Comparison of ENCODE assay signal across 24 mouse cellular contexts in genomic region chr13:53145511-53145910, GRCm38 (mm10).
"Had no signal": no experiment of that assay in that cellular context is flagged by ENCODE, and none has a peak within 500 bp of the region (broad histone marks: within the 10 kb centered on the region; RNA-seq: fewer than 3 reads in every experiment).

No protein-coding gene starts in this region.

- ATAC-seq: liver, postnatal 0 days; lung, postnatal 0 days had no signal

- H3K9me3 ChIP-seq: kidney, embryonic 15.5 days; limb, embryonic 12.5 days; limb, embryonic 15.5 days; neural tube, embryonic 12.5 days; neural tube, embryonic 15.5 days had no signal

- DNase-seq: kidney, adult 8-10 months; kidney, postnatal 10 days; kidney, postnatal 36 days; layer of hippocampus, postnatal 36 days; left cerebral cortex, postnatal 4 days; liver, postnatal 0 days; lung, embryonic 14.5 days; lung, postnatal 36 days; midbrain, embryonic 14.5 days; right cerebral cortex, adult 18-20 months; right cerebral cortex, postnatal 14 days; right cerebral cortex, postnatal 4 days; thymus, postnatal 25 days had no signal

- H3K27ac ChIP-seq: kidney, embryonic 15.5 days; left cerebral cortex, adult 2 months; limb, embryonic 12.5 days; limb, embryonic 15.5 days; liver, embryonic 14.5 days; neural tube, embryonic 12.5 days; neural tube, embryonic 15.5 days; stomach, postnatal 0 days had no signal

- H3K4me2 ChIP-seq: kidney, embryonic 15.5 days; limb, embryonic 12.5 days; limb, embryonic 15.5 days; liver, embryonic 11.5 days; lung, embryonic 14.5 days; midbrain, embryonic 11.5 days; neural tube, embryonic 12.5 days; neural tube, embryonic 15.5 days had no signal

- H3K36me3 ChIP-seq: kidney, embryonic 15.5 days; limb, embryonic 15.5 days; neural tube, embryonic 12.5 days; neural tube, embryonic 15.5 days had no signal

- H3K27me3 ChIP-seq: kidney, embryonic 15.5 days; limb, embryonic 12.5 days; limb, embryonic 15.5 days; neural tube, embryonic 12.5 days; neural tube, embryonic 15.5 days had no signal

- H3K9ac ChIP-seq: kidney, embryonic 15.5 days; limb, embryonic 12.5 days; limb, embryonic 15.5 days; liver, embryonic 14.5 days; liver, postnatal 0 days; lung, embryonic 14.5 days; neural tube, embryonic 12.5 days; neural tube, embryonic 15.5 days had no signal

- H3K4me3 ChIP-seq: kidney, embryonic 15.5 days; left cerebral cortex, adult 2 months; limb, embryonic 12.5 days; limb, embryonic 15.5 days; neural tube, embryonic 12.5 days; neural tube, embryonic 15.5 days had no signal
